Mouse (Mus musculus) midbrain, embryonic 14.5 days (tissue): ENCODE results near the gene Gys1. TPM values are rescaled to one million over a fixed set of nuclear protein-coding genes. Genes with fewer than 3 reads are reported as not detected.
A peak's percentile ranks its signal among the peaks of the same experiment; 100 is the strongest.

Source experiments
- ATAC-seq: fragments of 200-750 bp; cut with Nextera tagmentation; 2 replicates; pipeline ENCODE4 v1.8.0; 2017; ENCODE audit warnings: moderate number of reproducible peaks, moderate library complexity; ENCODE audit not compliant: low FRiP score, low TSS enrichment
- DNase-seq: peaks from one replicate; pipeline ENCODE4 v3.0.0-alpha.2; 2015
- H3K27ac ChIP-seq: fragments of 300-500 bp; sonication (generic); replicated peaks from 2 replicates; pipeline ENCODE4 v1.5.1; 2014; ENCODE audit warnings: mild to moderate bottlenecking, low read depth, low read length, moderate library complexity
- H3K27me3 ChIP-seq: fragments of 300-500 bp; sonication (generic); 2 replicates; pipeline ENCODE4 v1.6.1; 2014; ENCODE audit warnings: low read length, control low read depth, mixed read lengths; ENCODE audit not compliant: control insufficient read depth, insufficient read depth
- H3K36me3 ChIP-seq: fragments of 300-500 bp; sonication (generic); 2 replicates; pipeline ENCODE4 v1.6.1; 2014; ENCODE audit warnings: low read length, control low read depth; ENCODE audit not compliant: control insufficient read depth, insufficient read depth
- H3K4me1 ChIP-seq: fragments of 300-500 bp; sonication (generic); 2 replicates; pipeline ENCODE4 v1.6.1; 2014; ENCODE audit warnings: mild to moderate bottlenecking, antibody characterized with exemption, low read length, control low read depth; ENCODE audit not compliant: control insufficient read depth, insufficient read depth
- H3K4me2 ChIP-seq: fragments of 300-500 bp; sonication (generic); 2 replicates; pipeline ENCODE4 v1.6.1; 2014; ENCODE audit warnings: mild to moderate bottlenecking, low read length, moderate library complexity
- H3K4me3 ChIP-seq: fragments of 300-500 bp; sonication (generic); replicated peaks from 2 replicates; pipeline ENCODE4 v1.5.1; 2014; ENCODE audit warnings: low read depth, low read length
- H3K9ac ChIP-seq: fragments of 300-500 bp; sonication (generic); replicated peaks from 2 replicates; pipeline ENCODE4 v1.6.1; 2014; ENCODE audit warnings: mild to moderate bottlenecking, low read length, moderate library complexity
- H3K9me3 ChIP-seq: fragments of 300-500 bp; sonication (generic); 2 replicates; pipeline ENCODE4 v1.6.1; 2016; ENCODE audit warnings: low read length, control low read depth, mixed read lengths; ENCODE audit not compliant: control insufficient read depth
- WGBS: fragments of 180-500 bp; shearing (Covaris S2); extraction: QIAGEN DNeasy Blood & Tissue Kit; methylation state at CpG from one replicate; pipeline ENCODE4 v1.1.7; 2014; 5-methylcytosine and 5-hydroxymethylcytosine counted together
- polyA plus RNA-seq: library from polyadenylated mRNA; unstranded; fragments of >200 nt; fragmentation: Nextera tagmentation; extraction: Ambion mirVana; gene quantifications from 2 replicates; pipeline ENCODE4 v1.2.1, GENCODE M21; 2014

Gys1 gene
- polyA plus RNA-seq, 1 experiment from 2014 or later = 15.5 TPM

DNA sequence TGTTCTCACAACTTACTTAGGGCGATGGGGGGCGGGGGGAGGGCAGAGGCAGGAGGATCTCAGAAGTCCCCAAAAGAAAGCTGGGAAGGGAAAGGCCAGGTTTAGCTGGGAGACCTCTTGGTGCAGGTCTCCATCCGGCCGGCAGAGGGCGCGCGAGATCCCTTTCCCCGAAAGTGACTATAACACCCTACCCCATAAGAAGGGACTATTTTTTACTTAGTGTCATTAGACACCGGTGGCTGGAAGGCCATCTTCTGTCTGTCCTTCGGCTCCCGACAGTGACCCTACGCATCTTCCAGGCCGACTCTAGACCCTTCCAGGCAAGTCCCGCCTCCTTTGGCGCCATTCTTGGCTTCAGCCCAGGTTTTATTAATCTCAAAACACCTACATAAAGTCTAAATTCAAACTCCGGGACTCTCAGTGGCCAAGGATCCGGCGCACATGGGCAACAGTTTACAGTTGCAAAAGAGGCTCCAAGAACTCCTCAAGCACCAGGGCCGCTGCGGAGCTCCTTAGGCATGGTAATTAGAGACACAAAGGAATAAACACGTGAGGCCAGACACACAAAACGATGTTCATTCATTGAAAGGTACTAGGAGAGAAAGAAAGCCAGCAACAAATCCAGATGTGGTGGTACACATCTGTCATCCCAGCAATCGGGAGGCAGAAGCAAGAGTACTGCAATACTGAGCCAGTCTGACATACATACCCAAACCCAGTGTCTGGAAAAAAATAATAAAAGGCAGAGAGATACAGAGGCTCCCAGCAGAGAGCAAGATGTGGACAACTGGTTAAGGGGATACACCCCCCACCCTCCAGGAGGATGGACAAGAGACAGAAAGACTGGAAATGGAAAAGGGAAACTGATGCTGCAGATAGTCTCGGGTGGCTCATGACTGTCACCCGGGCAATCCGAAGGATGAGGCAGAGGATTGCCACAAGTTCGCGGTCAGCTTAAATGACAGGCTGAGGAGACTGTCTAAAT is 29.3 kb upstream of the Gys1 start, which contains the start of gene Kcna7:
Kcna7 (plus strand) TSS at position 563 of the 985 bp plus-strand sequence.
- Histone ChIP-seq H3K27ac (no peak within 1 kb of the TSS), H3K4me2 (peak within 1 kb of the TSS; percentile 43), H3K9ac (no peak within 1 kb of the TSS), H3K4me3 (peak within 1 kb of the TSS; percentile 26), H3K9me3 (no peaks in the 10 kb centered on the region), H3K36me3 (no peaks in the 10 kb centered on the region), H3K4me1 (no peaks in the 10 kb centered on the region), H3K27me3 (peaks cover 55% of the 10 kb centered on the region)
- 12% methylated on average over 28 of the region's 28 CpGs for WGBS
- ATAC-seq (no peak), DNase-seq (peak; percentile 65)

GRCm38 (mm10) chr7:45406157-45407156 is 28.2 kb upstream of the Gys1 start:
- Histone ChIP-seq H3K27ac (no peak overlapping the region), H3K9ac (no peak overlapping the region; the same call in 1 of the 2 replicates), H3K9me3 (no peaks in the 10 kb centered on the region), H3K4me1 (no peaks in the 10 kb centered on the region), H3K4me3 (peak overlapping the region; percentile 26), H3K4me2 (peak overlapping the region; percentile 43), H3K27me3 (peaks cover 66% of the 10 kb centered on the region), H3K36me3 (no peaks in the 10 kb centered on the region)
- 2% methylated on average over 114 of the region's 114 CpGs for WGBS
- no peak for ATAC-seq
- DNase-seq = peak; percentile 25

DNA sequence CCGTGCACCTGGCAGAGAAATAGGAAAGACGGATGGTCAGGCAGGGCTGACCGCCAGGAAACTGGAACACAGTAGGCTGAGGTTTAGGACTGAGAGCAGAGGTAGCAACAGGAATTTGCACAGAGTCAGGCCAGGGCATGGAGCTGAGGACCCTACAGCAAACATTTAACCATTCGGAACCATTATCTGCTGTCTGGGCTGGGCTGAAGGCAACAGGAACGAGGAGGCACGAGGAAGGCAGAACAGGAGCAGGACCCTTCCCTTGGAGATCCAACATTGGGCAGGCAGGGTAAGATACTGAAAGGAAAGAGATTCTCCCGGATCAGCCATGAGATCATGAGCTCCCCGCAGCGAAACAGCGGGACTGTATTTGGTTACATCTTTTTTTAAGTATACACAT is 26.8 kb upstream of the Gys1 start:
- ATAC-seq = no peak
- Histone ChIP-seq H3K9me3 (no peaks in the 10 kb centered on the region), H3K4me1 (no peaks in the 10 kb centered on the region), H3K4me3 (no peak overlapping the region), H3K27me3 (peaks cover 77% of the 10 kb centered on the region), H3K9ac (no peak overlapping the region), H3K4me2 (no peak overlapping the region), H3K36me3 (no peaks in the 10 kb centered on the region), H3K27ac (no peak overlapping the region)
- WGBS = 80% methylated on average over 10 of the region's 10 CpGs
- DNase-seq = no peak

DNA sequence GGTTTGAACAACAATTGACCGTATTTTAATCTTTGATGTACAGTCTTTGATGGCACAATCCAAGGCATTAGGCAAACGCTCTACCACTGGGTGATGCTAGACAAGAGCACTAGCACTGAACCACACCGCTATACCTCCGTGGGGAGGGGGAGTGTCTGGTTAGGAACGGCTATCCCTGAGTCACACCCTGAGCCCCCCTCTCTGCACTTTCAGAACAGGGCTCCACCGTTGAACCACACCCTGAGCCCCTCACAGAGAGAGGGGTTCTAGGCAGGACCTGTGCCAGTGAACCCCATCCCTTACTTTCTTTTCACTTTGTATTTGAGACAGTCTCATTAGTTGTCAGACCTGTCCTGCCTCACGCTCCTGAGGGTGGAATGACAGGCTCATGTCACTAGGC is 26.3 kb upstream of the Gys1 start:
- Histone ChIP-seq H3K9ac (no peak overlapping the region), H3K27ac (no peak overlapping the region), H3K4me1 (no peaks in the 10 kb centered on the region), H3K27me3 (peaks cover 82% of the 10 kb centered on the region), H3K9me3 (no peaks in the 10 kb centered on the region), H3K4me2 (no peak overlapping the region), H3K4me3 (no peak overlapping the region), H3K36me3 (no peaks in the 10 kb centered on the region)
- WGBS = 75% methylated on average over 7 of the region's 7 CpGs
- DNase-seq (no peak), ATAC-seq (no peak)

DNA sequence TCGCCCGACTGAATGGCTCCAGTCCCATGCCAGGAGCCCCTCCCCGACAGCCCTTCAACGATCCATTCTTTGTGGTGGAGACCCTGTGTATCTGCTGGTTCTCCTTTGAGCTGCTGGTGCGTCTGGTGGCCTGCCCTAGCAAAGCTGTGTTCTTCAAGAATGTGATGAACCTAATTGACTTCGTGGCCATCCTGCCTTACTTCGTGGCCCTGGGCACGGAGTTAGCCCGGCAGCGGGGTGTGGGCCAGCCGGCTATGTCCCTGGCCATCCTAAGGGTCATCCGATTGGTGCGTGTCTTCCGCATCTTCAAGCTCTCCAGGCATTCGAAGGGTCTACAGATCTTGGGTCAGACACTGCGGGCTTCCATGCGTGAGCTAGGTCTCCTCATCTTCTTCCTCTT is 25.7 kb upstream of the Gys1 start:
- Histone ChIP-seq H3K4me2 (no peak overlapping the region), H3K27ac (no peak overlapping the region), H3K27me3 (peaks cover 88% of the 10 kb centered on the region), H3K9ac (no peak overlapping the region), H3K4me1 (peaks cover 3% of the 10 kb centered on the region; the same call in 1 of the 2 replicates), H3K9me3 (no peaks in the 10 kb centered on the region), H3K4me3 (no peak overlapping the region), H3K36me3 (no peaks in the 10 kb centered on the region)
- ATAC-seq (no peak), DNase-seq (no peak)
- WGBS = 91% methylated on average over 17 of the region's 17 CpGs

GRCm38 (mm10) chr7:45409497-45410163 is 25.0 kb upstream of the Gys1 start:
- H3K36me3 ChIP-seq = no peaks in the 10 kb centered on the region
- H3K4me2 ChIP-seq = no peak overlapping the region
- H3K27ac ChIP-seq = no peak overlapping the region
- H3K9me3 ChIP-seq = no peaks in the 10 kb centered on the region
- H3K27me3 ChIP-seq = peaks cover 95% of the 10 kb centered on the region
- ATAC-seq = no peak
- peaks cover 3% of the 10 kb centered on the region; the same call in 1 of the 2 replicates for H3K4me1 ChIP-seq
- no peak overlapping the region for H3K9ac ChIP-seq
- DNase-seq = no peak
- 88% methylated on average over 8 of the region's 8 CpGs for WGBS
- no peak overlapping the region for H3K4me3 ChIP-seq

GRCm38 (mm10) chr7:45412421-45412820 is 22.2 kb upstream of the Gys1 start:
- H3K4me3 ChIP-seq = no peak overlapping the region
- H3K4me1 ChIP-seq = peaks cover 3% of the 10 kb centered on the region; the same call in 1 of the 2 replicates
- WGBS = 93% methylated on average over 2 of the region's 2 CpGs

More at GRCm38 (mm10) chr7:45412421-45412820, 22.2 kb upstream of the Gys1 start:
- Histone ChIP-seq H3K27me3 (peaks cover 96% of the 10 kb centered on the region), H3K4me2 (no peak overlapping the region), H3K27ac (no peak overlapping the region), H3K9me3 (no peaks in the 10 kb centered on the region), H3K36me3 (no peaks in the 10 kb centered on the region), H3K9ac (no peak overlapping the region)
- no peak for ATAC-seq
- no peak for DNase-seq
